Mouse (Mus musculus): ENCODE results near the gene Abhd16a.

DNA sequence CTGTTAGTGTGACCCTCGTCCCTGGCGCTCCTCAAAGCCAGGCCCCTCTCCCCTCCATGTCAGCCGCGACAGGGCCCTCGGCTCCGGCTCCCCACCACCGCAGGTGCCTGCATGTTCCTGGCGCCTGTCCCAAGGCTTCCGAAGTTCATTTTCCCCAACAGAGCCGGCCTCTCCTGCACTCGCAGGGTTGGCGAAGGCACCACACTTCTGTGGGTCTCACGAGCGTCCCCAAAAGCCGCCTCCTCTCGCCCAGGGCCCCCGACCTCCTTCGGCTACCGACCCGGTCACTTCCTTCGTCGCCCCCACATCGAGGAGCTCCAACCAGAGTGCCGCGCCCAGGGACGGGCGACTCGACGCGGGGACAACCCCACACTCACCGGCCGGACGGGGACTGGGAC is 31.7 kb downstream of the Abhd16a start:
- no peak for TF ChIP-seq POLR2A (IDR thresholded peaks at IDR 0.05; ENCODE audit: low read depth, low read length)
- TF ChIP-seq CTCF (IDR thresholded peaks at IDR 0.05; ENCODE audit: extremely low read depth, insufficient read depth, insufficient read length, insufficient replicate concordance), result no peak
